Mouse (Mus musculus) ES-E14 (cell line): ENCODE measurements around the gene Mrps6. TPM values are rescaled to one million over a fixed set of nuclear protein-coding genes. Genes with fewer than 3 reads are reported as not detected.

Experiments used
- DNase-seq: peaks from one replicate; pipeline ENCODE4 v3.0.0-alpha.2; 2013; ENCODE audit warnings: low read depth, low spot score
- H3K27ac ChIP-seq: 2 replicates; pipeline ENCODE4 v1.5.1; 2012; ENCODE audit warnings: low read depth, mild to moderate bottlenecking, low read length, moderate library complexity, mixed read lengths; ENCODE audit not compliant: poor library complexity, insufficient read depth, severe bottlenecking
- H3K36me3 ChIP-seq: 2 replicates; pipeline ENCODE4 v1.6.1; 2012; ENCODE audit warnings: mild to moderate bottlenecking, low read length, moderate library complexity, mixed read lengths; ENCODE audit not compliant: control insufficient read depth, poor library complexity, insufficient read depth, severe bottlenecking
- H3K4me1 ChIP-seq, 2 experiments: fragments of 150-350 bp in 1 of 2; sonication (generic) in 1 of 2; 2 replicates each; pipeline ENCODE4 v1.6.1; 2012; ENCODE audit warnings: low read length in 2 of 2, mild to moderate bottlenecking in 1 of 2, mixed read lengths in 1 of 2; ENCODE audit not compliant: control insufficient read depth in 2 of 2, insufficient read depth in 2 of 2, poor library complexity in 1 of 2
- H3K4me3 ChIP-seq, 2 experiments: fragments of 150-350 bp in 1 of 2; sonication (generic) in 1 of 2; 2 replicates each; pipeline ENCODE4 v1.5.1; 2012; ENCODE audit warnings: low read length in 2 of 2, low read depth in 1 of 2, mild to moderate bottlenecking in 1 of 2, mixed read lengths in 1 of 2; ENCODE audit not compliant: insufficient read depth in 1 of 2, poor library complexity in 1 of 2, severe bottlenecking in 1 of 2
- H3K9ac ChIP-seq: 2 replicates; pipeline ENCODE4 v1.6.1; 2012; ENCODE audit warnings: low read depth, mild to moderate bottlenecking, low read length, mixed read lengths; ENCODE audit not compliant: poor library complexity, insufficient read depth, severe bottlenecking
- H3K9me3 ChIP-seq: fragments of 150-350 bp; sonication (generic); 2 replicates; pipeline ENCODE4 v1.6.1; 2012; ENCODE audit warnings: low read depth, mild to moderate bottlenecking, low read length; ENCODE audit not compliant: control insufficient read depth, insufficient read depth
- CHD2 ChIP-seq: IDR thresholded peaks from 2 replicates; pipeline ENCODE4 v1.6.1; 2014; ENCODE audit warnings: mild to moderate bottlenecking, low read depth, low read length, inconsistent platforms
- HCFC1 ChIP-seq: IDR thresholded peaks from 2 replicates; pipeline ENCODE4 v1.6.1; 2012; ENCODE audit warnings: low read length, inconsistent platforms, borderline replicate concordance; ENCODE audit not compliant: insufficient read depth
- MAFK ChIP-seq: IDR thresholded peaks from 2 replicates; pipeline ENCODE4 v1.6.1; 2014; ENCODE audit warnings: mild to moderate bottlenecking, low read depth, low read length, inconsistent platforms; ENCODE audit not compliant: insufficient read depth
- ZC3H11A ChIP-seq: IDR thresholded peaks from 2 replicates; pipeline ENCODE4 v1.6.1; 2012; ENCODE audit warnings: low read depth, mild to moderate bottlenecking, inconsistent platforms, low read length, borderline replicate concordance
- ZNF384 ChIP-seq: IDR thresholded peaks from 2 replicates; pipeline ENCODE4 v1.6.1; 2012; ENCODE audit warnings: low read depth, low read length, inconsistent platforms
- in situ Hi-C, 2 experiments: fragments of 600-800 bp; cut with MboI; formaldehyde crosslinking; loops; one replicate each; pipeline ENCODE4 v1.15.1; 2025; ENCODE audit warnings: low sequenced_read_pairs in 2 of 2, inconsistent platforms in 1 of 2; ENCODE audit not compliant: unreplicated experiment in 2 of 2
- total RNA-seq: library from RNA; depleted of rRNA; stranded (reverse); fragments of 300-350 nt; gene quantifications from 2 replicates; pipeline ENCODE4 v1.2.3, GENCODE M21; 2012

Mrps6 gene
- total RNA-seq, 1 experiment: 30.4 TPM

GRCm38 (mm10) chr16:92142426-92143012 is 84.4 kb downstream of the Mrps6 start:
- DNase-seq: no peak
- H3K9me3 ChIP-seq: no peaks in the 10 kb centered on the region
- H3K27ac ChIP-seq: no peak overlapping the region
- H3K4me3 ChIP-seq: no peak overlapping the region
- no peaks in the 10 kb centered on the region for H3K4me1 ChIP-seq
- no peaks in the 10 kb centered on the region for H3K36me3 ChIP-seq
- no peak overlapping the region for H3K9ac ChIP-seq
- in situ Hi-C loops: no loop called here
- TF ChIP-seq ZNF384: no peak
- no peak for TF ChIP-seq ZC3H11A
- no peak for TF ChIP-seq CHD2
- TF ChIP-seq MAFK: no peak
- TF ChIP-seq HCFC1: no peak

- no peak for DNase-seq
- TF ChIP-seq ZC3H11A: no peak
- no peak for TF ChIP-seq ZNF384
- TF ChIP-seq MAFK: no peak
- TF ChIP-seq HCFC1: no peak
- in situ Hi-C loops: no loop called here
Observed at GRCm38 (mm10) chr16:92147631-92148366, 89.7 kb downstream of the Mrps6 start.

GRCm38 (mm10) chr16:92148367-92148728 is 90.3 kb downstream of the Mrps6 start:
- no peak overlapping the region for H3K4me3 ChIP-seq
- no peak overlapping the region for H3K27ac ChIP-seq
- in situ Hi-C loops: no loop called here
- H3K36me3 ChIP-seq: no peaks in the 10 kb centered on the region
- no peak for DNase-seq
- H3K9ac ChIP-seq: no peak overlapping the region
- H3K9me3 ChIP-seq: no peaks in the 10 kb centered on the region
- TF ChIP-seq ZC3H11A (no peak), CHD2 (no peak), ZNF384 (no peak), HCFC1 (no peak), MAFK (no peak)
- H3K4me1 ChIP-seq: no peaks in the 10 kb centered on the region

More at GRCm38 (mm10) chr16:92147631-92148366, 89.7 kb downstream of the Mrps6 start:
- H3K4me3 ChIP-seq: no peak overlapping the region
- no peaks in the 10 kb centered on the region for H3K4me1 ChIP-seq
- no peaks in the 10 kb centered on the region for H3K9me3 ChIP-seq
- H3K9ac ChIP-seq: no peak overlapping the region
- no peaks in the 10 kb centered on the region for H3K36me3 ChIP-seq
- no peak overlapping the region for H3K27ac ChIP-seq

- no peaks in the 10 kb centered on the region for H3K9me3 ChIP-seq
- TF ChIP-seq ZNF384 (no peak), CHD2 (no peak), MAFK (no peak), HCFC1 (no peak), ZC3H11A (no peak)
- no peak for DNase-seq
- no peak overlapping the region for H3K4me3 ChIP-seq
- H3K36me3 ChIP-seq: no peaks in the 10 kb centered on the region
- in situ Hi-C loops: no loop called here
- H3K27ac ChIP-seq: no peak overlapping the region
- H3K4me1 ChIP-seq: peaks cover 0 to 2% of the 10 kb centered on the region in 2 experiments; a peak in 1 of 4 replicates
- no peak overlapping the region for H3K9ac ChIP-seq
Observed at GRCm38 (mm10) chr16:92150975-92151374, 92.9 kb downstream of the Mrps6 start.

- in situ Hi-C loops: no loop called here
- no peak for TF ChIP-seq MAFK
- TF ChIP-seq CHD2: no peak
- TF ChIP-seq ZC3H11A: no peak
- no peak for TF ChIP-seq ZNF384
- no peak for TF ChIP-seq HCFC1
- no peaks in the 10 kb centered on the region for H3K36me3 ChIP-seq
- no peak overlapping the region for H3K27ac ChIP-seq
- H3K4me3 ChIP-seq: peak overlapping the region; percentile 43 to 67
- peaks cover 2 to 6% of the 10 kb centered on the region in 2 experiments; a peak in 2 of 4 replicates for H3K4me1 ChIP-seq
- H3K9me3 ChIP-seq: no peaks in the 10 kb centered on the region
- DNase-seq: no peak
- no peak overlapping the region for H3K9ac ChIP-seq
Observed at GRCm38 (mm10) chr16:92158021-92158455, 100.0 kb downstream of the Mrps6 start.
